Mouse (Mus musculus) right cerebral cortex, postnatal 25 days (tissue): ENCODE data around the gene Gm35134.
"Not testable (repeated sequence)": the region's sequence is repeated elsewhere in the genome, so short reads cannot be mapped to it uniquely, and the experiment has no call there.

ENCODE experiments used
- DNase-seq: peaks from one replicate; pipeline ENCODE4 v3.0.0; 2022

Gene Gm35134

DNA sequence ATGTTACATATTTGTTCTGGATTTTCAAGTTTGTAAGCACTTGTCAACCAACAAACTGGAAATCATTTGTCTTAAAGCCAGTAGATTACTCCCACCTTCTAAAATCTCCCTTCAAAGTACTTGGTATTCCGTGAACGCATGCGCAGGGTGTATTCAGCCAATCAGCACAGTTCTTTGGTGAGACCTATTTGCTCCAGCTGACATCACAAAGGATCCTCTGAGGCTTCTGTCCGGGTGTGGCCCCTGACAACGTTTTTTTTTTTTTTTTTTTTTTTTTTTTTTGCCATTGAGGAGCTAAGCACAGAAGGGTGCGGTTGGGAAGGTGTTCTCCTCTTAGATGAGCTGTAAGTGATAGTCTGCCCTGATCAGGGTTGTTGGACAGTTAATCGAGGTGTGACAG lies at the start of gene Gm35134:
Gene Gm35134, plus strand, starts transcription at position 301 of the 400 bp plus-strand sequence.
- not testable (repeated sequence) for DNase-seq
